Mouse (Mus musculus) neural tube, postnatal 0 days (tissue): ENCODE results near the gene Klhl21. TPM values are rescaled to one million over a fixed set of nuclear protein-coding genes. Genes with fewer than 3 reads are reported as not detected.

Experiments used
- polyA plus RNA-seq: library from polyadenylated mRNA; unstranded; fragments of >200 nt; fragmentation: Nextera tagmentation; extraction: Ambion mirVana; gene quantifications from 2 replicates; pipeline ENCODE4 v1.2.1, GENCODE M21; 2015

Klhl21 gene
- polyA plus RNA-seq, result 5.3 and 5.5 TPM in 2 replicates

GRCm38 (mm10) chr4:152008622-152009075, at the start of gene Klhl21:
Klhl21 (plus strand) TSS chr4:152008803.

GRCm38 (mm10) chr4:151988342-151989109, 20.1 kb upstream of the Klhl21 start, which contains the start of gene Thap3:
Thap3 (minus strand) TSS chr4:151988997.

DNA sequence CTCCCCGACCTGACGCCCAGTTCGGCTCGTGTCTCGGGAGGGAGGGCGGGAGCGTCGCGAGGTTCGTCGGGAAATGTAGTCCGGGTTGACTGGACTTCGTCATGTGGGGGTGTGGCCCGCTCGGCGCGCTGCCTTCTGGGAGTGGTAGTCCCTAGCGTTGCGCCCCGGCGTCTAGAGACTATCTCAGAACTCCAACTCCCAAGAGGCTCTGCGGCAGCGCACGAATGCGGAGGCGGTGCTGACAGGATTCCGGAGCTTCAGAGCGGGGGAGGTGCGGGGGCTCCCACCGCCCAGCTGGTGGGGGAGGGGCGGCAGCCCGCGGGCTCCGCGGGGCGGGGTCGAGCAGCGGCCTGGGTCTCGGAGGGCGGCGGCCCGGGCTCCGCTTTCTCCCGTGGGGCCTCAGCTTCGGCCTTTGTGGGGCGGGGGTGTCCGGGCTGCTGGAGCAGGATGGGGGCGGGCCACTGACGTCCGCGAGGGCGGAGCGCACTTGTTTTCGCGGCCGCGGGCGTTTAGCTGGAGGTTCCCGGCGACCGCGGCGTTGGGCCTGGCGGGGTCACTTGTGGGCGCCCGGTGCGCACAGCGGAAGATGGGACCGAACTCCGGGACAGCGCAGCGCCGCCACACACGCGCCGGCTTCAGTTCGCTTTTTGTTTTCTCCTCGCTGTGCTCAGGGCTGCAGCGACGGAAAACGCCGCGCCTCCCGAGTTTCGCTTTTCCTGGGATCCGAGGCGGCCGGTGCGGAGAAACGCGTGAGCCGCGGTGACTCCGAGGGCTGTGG, 12.2 kb upstream of the Klhl21 start, which contains the start of gene Phf13:
Gene Phf13 (minus strand): TSS at position 86 of the 778 bp plus-strand sequence.

DNA sequence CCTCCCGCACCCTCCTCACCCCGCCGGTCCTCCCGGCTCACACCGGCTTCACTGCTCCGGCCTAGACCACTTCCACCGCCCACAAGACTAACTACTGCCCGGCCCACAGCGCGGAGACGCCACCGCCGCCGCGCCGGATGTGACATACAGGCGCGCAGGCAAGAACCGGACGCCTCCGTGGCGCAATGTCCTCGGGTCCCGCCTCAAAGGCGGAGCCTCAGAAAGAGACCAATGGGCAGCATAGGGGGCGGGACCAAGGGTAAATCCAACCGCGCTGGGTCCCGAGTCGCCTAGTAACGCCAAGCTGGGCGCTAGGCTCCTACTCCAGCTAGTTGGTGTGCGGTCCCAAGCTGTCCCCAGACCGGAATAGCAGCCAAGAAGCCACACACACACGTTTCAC, 18.9 kb downstream of the Klhl21 start, which contains the start of gene Zbtb48:
Gene Zbtb48 (minus strand): TSS at position 148 of the 400 bp plus-strand sequence.

GRCm38 (mm10) chr4:152038225-152038984, 29.8 kb downstream of the Klhl21 start, which contains the start of gene Tas1r1:
Tas1r1 (minus strand) TSS chr4:152038568.

DNA sequence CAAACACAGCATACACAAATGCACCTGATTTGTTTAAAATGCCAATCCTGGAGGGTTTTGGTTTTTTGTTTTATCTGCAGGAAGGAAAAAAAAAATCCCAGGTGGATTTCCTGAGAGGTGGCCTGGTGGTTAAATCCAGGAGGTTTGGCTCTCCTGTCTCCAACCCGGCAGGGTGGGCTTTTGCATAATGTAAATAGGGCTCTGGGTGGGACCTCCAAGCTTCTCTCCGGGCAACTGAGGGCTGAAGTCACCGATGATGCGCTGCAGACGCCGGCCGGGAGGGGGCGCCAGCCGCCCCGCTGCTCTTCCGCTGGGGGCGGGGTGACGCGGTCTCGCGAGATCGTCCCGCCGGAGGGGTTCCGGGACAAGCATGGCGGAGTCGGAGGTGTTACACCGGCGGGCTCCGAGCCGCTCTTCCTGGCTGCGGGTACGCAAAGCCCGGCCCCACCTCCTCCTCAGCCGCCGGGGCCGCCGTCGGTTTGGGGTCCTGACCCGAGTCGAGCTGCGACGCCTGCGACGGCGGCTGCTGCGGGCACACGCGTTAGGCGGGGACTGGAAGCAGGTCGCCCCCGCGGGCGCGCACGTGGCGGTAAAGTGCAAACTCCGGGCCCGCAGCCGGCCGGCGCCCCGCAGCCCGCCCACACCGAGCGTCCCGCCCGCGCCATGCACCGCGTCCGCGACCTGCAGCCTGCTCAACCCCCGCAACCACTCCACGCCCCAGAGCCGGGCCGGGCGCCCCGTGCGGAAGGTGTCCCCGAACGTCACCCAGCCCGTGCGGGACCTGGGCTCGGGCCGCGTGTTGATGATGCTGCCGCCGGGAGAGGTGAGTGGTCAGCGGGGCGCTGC, 30.6 kb downstream of the Klhl21 start, which contains the start of gene Nol9:
Gene Nol9 (plus strand): TSS at position 337 of the 846 bp plus-strand sequence.

Other genes starting within 250 kb of the Klhl21 start
- gene Camta1, start 146.9 kb upstream of the Klhl21 start, polyA plus RNA-seq, result 164 and 171 TPM in 2 replicates
- gene Dnajc11, start 75.1 kb upstream of the Klhl21 start, polyA plus RNA-seq, result 62.2 and 65.8 TPM in 2 replicates
- 40.0 and 49.2 TPM in 2 replicates for gene Thap3, start 19.8 kb upstream of the Klhl21 start, polyA plus RNA-seq
- gene Phf13, start 12.5 kb upstream of the Klhl21 start, polyA plus RNA-seq, result 17.9 and 19.1 TPM in 2 replicates
- gene Zbtb48, start 18.9 kb downstream of the Klhl21 start, polyA plus RNA-seq, result 11.9 and 13.2 TPM in 2 replicates
- 1.9 and 2.0 TPM in 2 replicates for gene Tas1r1, start 29.8 kb downstream of the Klhl21 start, polyA plus RNA-seq
- gene Nol9, start 30.5 kb downstream of the Klhl21 start, polyA plus RNA-seq, result 19.8 and 21.2 TPM in 2 replicates
- gene Plekhg5, start 63.7 kb downstream of the Klhl21 start, polyA plus RNA-seq, result 14.7 and 16.2 TPM in 2 replicates
- 0.79 and 0.90 TPM in 2 replicates for gene Tnfrsf25, start 107.1 kb downstream of the Klhl21 start, polyA plus RNA-seq
- 1.7 and 2.7 TPM in 2 replicates for gene Espn, start 143.6 kb downstream of the Klhl21 start, polyA plus RNA-seq
- not detected in 2 replicates for gene Hes2, start 150.1 kb downstream of the Klhl21 start, polyA plus RNA-seq
- gene Acot7, start 169.3 kb downstream of the Klhl21 start, polyA plus RNA-seq, result 458 and 500 TPM in 2 replicates